Mouse (Mus musculus) urinary bladder, adult 2 months (tissue): ENCODE measurements around the gene Fam92a. TPM values are rescaled to one million over a fixed set of nuclear protein-coding genes. Genes with fewer than 3 reads are reported as not detected.
A peak's percentile ranks its signal among the peaks of the same experiment; 100 is the strongest.
"Not testable (repeated sequence)": the region's sequence is repeated elsewhere in the genome, so short reads cannot be mapped to it uniquely, and the experiment has no call there.

ENCODE experiments used
- DNase-seq: peaks from one replicate; pipeline ENCODE4 v3.0.0; 2022; ENCODE audit warnings: low spot score
- polyA plus RNA-seq: library from polyadenylated mRNA; depleted of rRNA; stranded (reverse); fragments of >200 nt; gene quantifications from 2 replicates; pipeline ENCODE4 v1.2.3, GENCODE M21; 2012; rRNA removed

The Fam92a gene
- 37.5 and 38.6 TPM in 2 replicates for polyA plus RNA-seq

GRCm38 (mm10) chr4:12171318-12172091 lies at the start of gene Fam92a:
TSS of gene Fam92a (minus strand) at chr4:12172015.
- peak; percentile 64 for DNase-seq

GRCm38 (mm10) chr4:12178992-12179391 lies 7.2 kb upstream of the Fam92a start:
- no peak for DNase-seq

GRCm38 (mm10) chr4:12170986-12171317 lies 863 bp downstream of the Fam92a start:
- DNase-seq, result no peak

GRCm38 (mm10) chr4:12147660-12148059 lies 24.2 kb downstream of the Fam92a start:
- no peak for DNase-seq

- not testable (repeated sequence) for DNase-seq
Observed at GRCm38 (mm10) chr4:12141516-12141915, 30.3 kb downstream of the Fam92a start.

GRCm38 (mm10) chr4:12140592-12141062 lies 31.2 kb downstream of the Fam92a start:
- not testable (repeated sequence) for DNase-seq

- peak; percentile 61 for DNase-seq
Observed at GRCm38 (mm10) chr4:12140141-12140567, 31.7 kb downstream of the Fam92a start, which contains the start of gene Rbm12b1. TSS of gene Rbm12b1 (plus strand) at chr4:12140264.

Other genes starting within 250 kb of the Fam92a start
- gene Gm10604, start 190.8 kb downstream of the Fam92a start, polyA plus RNA-seq, result not detected in 2 replicates
- gene Rbm12b2, start 82.6 kb downstream of the Fam92a start, polyA plus RNA-seq, result 10.7 and 13.0 TPM in 2 replicates
- gene Rbm12b1, start 31.8 kb downstream of the Fam92a start, polyA plus RNA-seq, result 7.3 and 10.6 TPM in 2 replicates